Mouse (Mus musculus): Measurements from ENCODE around the gene Ncor2. TPM values are rescaled to one million over a fixed set of nuclear protein-coding genes. Genes with fewer than 3 reads are reported as not detected.

The Ncor2 gene
- polyA plus RNA-seq, 1 experiment from 2014 or later: 41.8 TPM

DNA sequence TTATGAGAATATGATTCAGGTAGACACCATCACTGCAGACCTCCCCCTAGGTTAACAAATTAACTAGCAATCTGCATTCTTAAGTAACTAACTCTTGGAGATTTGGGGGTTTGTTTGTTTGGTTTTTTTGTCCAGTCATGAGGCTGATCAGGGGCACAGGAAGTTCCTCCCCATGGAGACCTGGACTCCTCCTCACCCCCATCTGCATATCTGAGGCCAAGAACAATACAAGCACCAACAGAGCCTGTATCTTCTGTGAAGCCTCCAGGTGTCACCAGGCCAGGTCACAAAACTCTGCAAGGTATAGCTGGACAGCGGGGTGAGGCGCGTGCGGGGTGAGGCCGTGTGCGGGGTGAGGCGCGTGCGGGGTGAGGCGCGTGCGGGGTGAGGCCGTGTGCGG, 13.0 kb downstream of the Ncor2 start:
- H3K4me2 ChIP-seq (replicated peaks): no peak overlapping the region
- WGBS: 90% methylated on average over 14 of the region's 14 CpGs
- no peak overlapping the region for H3K4me3 ChIP-seq (replicated peaks)
- ATAC-seq (ENCODE audit: insufficient number of reproducible peaks, low FRiP score, low TSS enrichment, low read depth): no peak
- no peaks in the 10 kb centered on the region for H3K36me3 ChIP-seq
- no peak overlapping the region for H3K9ac ChIP-seq
- H3K27me3 ChIP-seq: no peaks in the 10 kb centered on the region
- peaks cover 85% of the 10 kb centered on the region for H3K4me1 ChIP-seq
- H3K9me3 ChIP-seq (replicated peaks): no peaks in the 10 kb centered on the region
- H3K27ac ChIP-seq (replicated peaks): peak overlapping the region; percentile 81; the same call in 1 of the 2 replicates

DNA sequence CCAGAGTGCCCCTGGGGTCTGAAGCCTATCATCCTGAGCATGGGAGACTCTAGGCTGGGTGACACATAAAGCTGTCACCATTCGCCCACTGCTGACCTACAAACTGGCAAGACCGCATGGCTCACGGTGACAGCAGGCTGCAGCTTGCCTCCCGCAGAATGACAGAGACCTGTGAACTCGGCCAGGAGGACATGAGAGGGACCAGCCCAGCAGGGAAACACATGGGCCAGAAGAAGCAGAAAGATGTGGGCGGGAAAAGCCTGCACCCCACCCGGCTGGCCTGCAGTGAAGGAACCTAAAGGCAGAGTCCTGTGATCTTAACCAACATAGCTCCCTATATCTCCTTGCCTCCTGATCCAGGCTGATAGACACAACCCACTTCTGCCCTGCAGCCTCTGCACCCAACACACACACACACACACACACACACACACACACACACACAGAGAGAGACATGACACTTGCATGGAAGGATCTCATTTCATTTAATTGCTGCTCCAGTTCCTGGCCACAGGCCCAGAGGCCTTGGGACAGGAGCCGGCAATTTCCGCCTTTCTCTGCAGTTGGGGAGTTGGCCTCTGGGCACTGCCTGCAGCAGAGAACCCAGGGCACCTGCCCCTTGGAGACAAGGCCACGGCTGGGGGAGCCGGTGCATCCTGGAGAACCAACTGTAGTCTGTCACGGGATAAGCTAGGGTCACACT, 14.4 kb downstream of the Ncor2 start:
- no peak overlapping the region for H3K9ac ChIP-seq
- WGBS: 17% methylated on average over 12 of the region's 12 CpGs
- H3K27ac ChIP-seq (replicated peaks): peak overlapping the region; percentile 81
- no peak overlapping the region for H3K4me3 ChIP-seq (replicated peaks)
- peak; percentile 54 for ATAC-seq (ENCODE audit: insufficient number of reproducible peaks, low FRiP score, low TSS enrichment, low read depth)
- no peaks in the 10 kb centered on the region for H3K36me3 ChIP-seq
- H3K4me1 ChIP-seq: peaks cover 85% of the 10 kb centered on the region
- peak overlapping the region; percentile 17; the same call in 1 of the 2 replicates for H3K4me2 ChIP-seq (replicated peaks)
- no peaks in the 10 kb centered on the region for H3K27me3 ChIP-seq
- no peaks in the 10 kb centered on the region for H3K9me3 ChIP-seq (replicated peaks)

GRCm38 (mm10) chr5:125163441-125164050, 15.5 kb downstream of the Ncor2 start:
- Histone ChIP-seq H3K27ac (replicated peaks) (peak overlapping the region; percentile 2; the same call in 1 of the 2 replicates), H3K4me1 (peaks cover 85% of the 10 kb centered on the region), H3K4me2 (replicated peaks) (no peak overlapping the region), H3K9ac (no peak overlapping the region), H3K9me3 (replicated peaks) (no peaks in the 10 kb centered on the region), H3K36me3 (no peaks in the 10 kb centered on the region), H3K27me3 (no peaks in the 10 kb centered on the region), H3K4me3 (replicated peaks) (no peak overlapping the region)
- ATAC-seq (ENCODE audit: insufficient number of reproducible peaks, low FRiP score, low TSS enrichment, low read depth): no peak
- WGBS: 51% methylated on average over 8 of the region's 8 CpGs

DNA sequence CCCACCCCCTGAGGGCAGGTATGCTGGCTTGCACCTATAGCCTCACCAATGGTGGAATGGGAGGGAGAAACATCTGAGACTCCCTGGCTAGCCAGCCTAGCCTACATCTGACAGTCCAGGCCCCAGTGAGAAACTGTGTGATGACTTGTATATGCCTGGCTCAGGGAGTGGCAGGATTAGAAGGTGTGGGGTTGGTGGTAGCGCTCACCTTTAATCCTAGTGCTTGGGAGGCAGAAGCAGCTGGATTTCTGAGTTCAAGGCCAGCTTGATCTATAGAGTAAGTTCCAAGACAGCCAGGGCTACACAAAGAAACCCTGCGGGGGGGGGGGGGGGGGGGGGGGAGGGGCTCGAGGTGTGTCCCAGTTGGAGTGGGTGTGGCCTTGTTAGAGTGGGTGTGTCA, 16.6 kb downstream of the Ncor2 start:
- no peak overlapping the region for H3K4me2 ChIP-seq (replicated peaks)
- 28% methylated on average over 2 of the region's 3 CpGs for WGBS
- H3K4me1 ChIP-seq: peaks cover 91% of the 10 kb centered on the region
- H3K27ac ChIP-seq (replicated peaks): no peak overlapping the region
- ATAC-seq (ENCODE audit: insufficient number of reproducible peaks, low FRiP score, low TSS enrichment, low read depth): no peak
- no peak overlapping the region for H3K9ac ChIP-seq
- H3K4me3 ChIP-seq (replicated peaks): no peak overlapping the region
- H3K36me3 ChIP-seq: no peaks in the 10 kb centered on the region
- H3K9me3 ChIP-seq (replicated peaks): no peaks in the 10 kb centered on the region
- H3K27me3 ChIP-seq: no peaks in the 10 kb centered on the region

GRCm38 (mm10) chr5:125159804-125160405, 19.1 kb downstream of the Ncor2 start:
- Histone ChIP-seq H3K4me1 (peaks cover 91% of the 10 kb centered on the region), H3K4me3 (replicated peaks) (no peak overlapping the region), H3K36me3 (no peaks in the 10 kb centered on the region), H3K27ac (replicated peaks) (peak overlapping the region; percentile 90), H3K9ac (no peak overlapping the region), H3K9me3 (replicated peaks) (no peaks in the 10 kb centered on the region), H3K4me2 (replicated peaks) (peak overlapping the region; percentile 41), H3K27me3 (no peaks in the 10 kb centered on the region)
- 34% methylated on average over 14 of the region's 14 CpGs for WGBS
- no peak for ATAC-seq (ENCODE audit: insufficient number of reproducible peaks, low FRiP score, low TSS enrichment, low read depth)

DNA sequence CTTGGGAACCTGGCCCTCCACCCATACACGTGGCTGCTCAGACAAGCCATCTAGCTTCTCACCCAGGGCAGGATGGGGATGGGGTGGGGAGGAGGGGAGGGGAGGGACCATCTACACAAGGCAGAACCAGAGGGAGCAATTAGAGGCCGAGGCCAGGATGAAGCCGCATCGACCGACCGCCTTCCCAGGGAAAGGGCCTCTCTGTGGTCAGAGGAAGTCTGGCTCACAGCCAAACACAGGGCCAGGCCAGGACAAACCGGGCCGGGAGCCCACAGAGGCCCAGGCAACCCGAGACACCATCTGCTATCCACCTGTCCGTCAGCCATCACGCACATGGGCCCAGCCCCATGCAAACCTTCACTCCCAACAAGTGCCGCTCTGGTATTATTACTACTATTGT, 19.7 kb downstream of the Ncor2 start:
- Histone ChIP-seq H3K27ac (replicated peaks) (peak overlapping the region; percentile 90), H3K9ac (no peak overlapping the region), H3K36me3 (no peaks in the 10 kb centered on the region), H3K9me3 (replicated peaks) (no peaks in the 10 kb centered on the region), H3K4me1 (peaks cover 91% of the 10 kb centered on the region), H3K4me3 (replicated peaks) (no peak overlapping the region), H3K4me2 (replicated peaks) (peak overlapping the region; percentile 41), H3K27me3 (no peaks in the 10 kb centered on the region)
- peak; percentile 76 for ATAC-seq (ENCODE audit: insufficient number of reproducible peaks, low FRiP score, low TSS enrichment, low read depth)
- WGBS: 4% methylated on average over 12 of the region's 12 CpGs

GRCm38 (mm10) chr5:125158232-125158961, 20.6 kb downstream of the Ncor2 start:
- H3K27ac ChIP-seq (replicated peaks): peak overlapping the region; percentile 90
- 8% methylated on average over 21 of the region's 21 CpGs for WGBS
- peak; percentile 21 for ATAC-seq (ENCODE audit: insufficient number of reproducible peaks, low FRiP score, low TSS enrichment, low read depth)
- no peaks in the 10 kb centered on the region for H3K27me3 ChIP-seq
- H3K4me2 ChIP-seq (replicated peaks): peak overlapping the region; percentile 41
- H3K9ac ChIP-seq: peak overlapping the region; percentile 36; the same call in 1 of the 2 replicates
- H3K4me1 ChIP-seq: peaks cover 91% of the 10 kb centered on the region
- no peaks in the 10 kb centered on the region for H3K9me3 ChIP-seq (replicated peaks)
- peak overlapping the region; percentile 20 for H3K4me3 ChIP-seq (replicated peaks)
- H3K36me3 ChIP-seq: no peaks in the 10 kb centered on the region

DNA sequence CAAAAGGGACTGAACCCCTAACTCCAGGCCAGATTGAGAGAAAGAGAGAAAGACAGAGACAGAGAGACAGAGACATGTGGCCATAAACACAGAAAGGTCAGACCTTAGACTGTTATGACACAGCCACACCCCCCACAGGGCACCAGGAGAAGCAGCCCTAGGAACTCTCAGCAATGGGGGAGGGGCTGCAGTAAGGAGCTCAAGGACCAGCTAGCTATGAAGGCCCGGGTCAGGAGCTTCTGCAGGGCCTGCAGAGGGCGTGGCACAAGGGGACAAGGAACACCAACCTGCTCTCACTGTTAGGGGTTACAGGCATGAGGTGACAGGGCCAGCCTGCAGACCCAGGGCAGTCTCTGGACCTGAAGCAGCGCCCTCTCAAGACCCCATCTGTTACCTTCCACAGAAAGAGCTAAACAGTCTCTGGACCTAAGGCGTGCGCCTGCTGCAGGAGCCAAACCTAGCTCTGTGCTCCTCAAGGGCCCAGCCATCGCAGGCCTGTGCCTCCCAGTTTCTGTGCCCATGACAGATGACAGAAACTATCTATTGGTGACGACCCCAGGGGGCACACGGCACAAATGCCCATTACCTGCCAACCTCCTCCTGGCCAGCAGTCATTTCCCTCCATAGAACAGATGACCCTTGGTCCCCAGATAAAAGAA, 21.5 kb downstream of the Ncor2 start:
- H3K4me3 ChIP-seq (replicated peaks): no peak overlapping the region
- H3K4me2 ChIP-seq (replicated peaks): peak overlapping the region; percentile 41; the same call in 1 of the 2 replicates
- H3K9ac ChIP-seq: no peak overlapping the region
- no peaks in the 10 kb centered on the region for H3K9me3 ChIP-seq (replicated peaks)
- peaks cover 91% of the 10 kb centered on the region for H3K4me1 ChIP-seq
- ATAC-seq (ENCODE audit: insufficient number of reproducible peaks, low FRiP score, low TSS enrichment, low read depth): no peak
- H3K36me3 ChIP-seq: no peaks in the 10 kb centered on the region; the same call in 1 of the 2 replicates
- H3K27me3 ChIP-seq: no peaks in the 10 kb centered on the region
- WGBS: 48% methylated on average over 8 of the region's 8 CpGs
- H3K27ac ChIP-seq (replicated peaks): peak overlapping the region; percentile 90

GRCm38 (mm10) chr5:125156418-125157205, 22.4 kb downstream of the Ncor2 start:
- 49% methylated on average over 22 of the region's 22 CpGs for WGBS
- no peaks in the 10 kb centered on the region for H3K9me3 ChIP-seq (replicated peaks)
- peak overlapping the region; percentile 90 for H3K27ac ChIP-seq (replicated peaks)
- no peaks in the 10 kb centered on the region; the same call in 1 of the 2 replicates for H3K36me3 ChIP-seq
- peaks cover 95% of the 10 kb centered on the region for H3K4me1 ChIP-seq
- H3K4me3 ChIP-seq (replicated peaks): no peak overlapping the region
- no peaks in the 10 kb centered on the region for H3K27me3 ChIP-seq
- H3K4me2 ChIP-seq (replicated peaks): peak overlapping the region; percentile 17; the same call in 1 of the 2 replicates
- 0 out of 2 replicates have a peak, but pooled peaks have one; percentile 11 for ATAC-seq (ENCODE audit: insufficient number of reproducible peaks, low FRiP score, low TSS enrichment, low read depth)
- no peak overlapping the region for H3K9ac ChIP-seq

GRCm38 (mm10) chr5:125155451-125155850, 23.6 kb downstream of the Ncor2 start:
- H3K9me3 ChIP-seq (replicated peaks): no peaks in the 10 kb centered on the region
- no peak overlapping the region for H3K4me2 ChIP-seq (replicated peaks)
- no peak overlapping the region for H3K4me3 ChIP-seq (replicated peaks)
- H3K27me3 ChIP-seq: no peaks in the 10 kb centered on the region
- no peaks in the 10 kb centered on the region; the same call in 1 of the 2 replicates for H3K36me3 ChIP-seq
- H3K27ac ChIP-seq (replicated peaks): peak overlapping the region; percentile 76
- 72% methylated on average over 4 of the region's 4 CpGs for WGBS
- H3K9ac ChIP-seq: no peak overlapping the region
- ATAC-seq (ENCODE audit: insufficient number of reproducible peaks, low FRiP score, low TSS enrichment, low read depth): no peak
- peaks cover 100% of the 10 kb centered on the region for H3K4me1 ChIP-seq

Data from embryonic facial prominence, embryonic 15.5 days (tissue).